Mouse (Mus musculus) thymus, adult 2 months (tissue): ENCODE results near the gene Hs1bp3.

Experiments used
- CTCF ChIP-seq: fragments of 200-500 bp; IDR thresholded peaks from 2 replicates; pipeline ENCODE4 v1.5.1; 2012; ENCODE audit warnings: mild to moderate bottlenecking, control low read depth, low read length, moderate library complexity, borderline replicate concordance; ENCODE audit not compliant: control insufficient read depth, poor library complexity, insufficient read depth; ENCODE audit errors: extremely low read depth
- POLR2A ChIP-seq: fragments of 200-500 bp; IDR thresholded peaks from 2 replicates; pipeline ENCODE4 v1.6.1; 2012; ENCODE audit warnings: mild to moderate bottlenecking, low read length, control low read depth, moderate library complexity; ENCODE audit not compliant: control insufficient read depth, poor library complexity, insufficient read depth; ENCODE audit errors: extremely low read depth

DNA sequence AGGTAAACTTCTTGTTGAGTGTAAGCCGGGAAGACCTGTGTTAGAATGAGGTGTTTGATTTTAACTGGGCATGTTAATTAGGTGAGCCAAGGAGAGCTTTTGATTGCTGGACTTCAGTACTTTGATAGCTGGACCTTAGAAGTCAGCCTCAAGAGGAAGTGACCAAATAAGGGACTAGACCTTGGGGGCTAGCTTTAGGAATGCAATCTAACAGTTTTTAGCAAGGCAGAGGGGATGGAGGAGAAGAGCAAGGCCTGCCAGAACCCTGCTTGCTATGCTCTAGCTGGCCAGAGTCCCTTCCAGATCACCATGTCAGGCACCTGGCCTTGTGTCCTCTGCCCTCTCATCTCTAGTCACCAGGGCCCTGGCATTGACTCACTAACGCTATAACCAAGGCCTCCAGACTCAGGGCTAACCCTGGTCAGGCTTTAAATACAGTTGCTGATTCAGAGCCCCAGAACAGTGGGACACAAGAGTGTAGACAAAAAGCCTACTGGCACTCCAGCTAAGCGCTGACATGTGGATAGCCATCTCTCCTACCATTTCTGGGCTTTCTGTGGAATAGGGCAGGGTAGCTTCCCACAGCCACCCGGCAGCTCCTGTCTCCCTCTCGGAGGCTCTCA lies 45.2 kb downstream of the Hs1bp3 start:
- TF ChIP-seq CTCF (no peak), POLR2A (no peak)
